Mouse (Mus musculus) bone marrow macrophage, adult 2 months (primary cell): ENCODE data around the gene Ckb.

Source experiments
- CTCF ChIP-seq: IDR thresholded peaks from 2 replicates; pipeline ENCODE4 v1.5.1; 2012; ENCODE audit warnings: low read depth, mild to moderate bottlenecking, low read length, moderate library complexity
- POLR2A ChIP-seq: IDR thresholded peaks from 2 replicates; pipeline ENCODE4 v1.6.1; 2012; ENCODE audit warnings: mild to moderate bottlenecking, low read depth, low read length, borderline replicate concordance

DNA sequence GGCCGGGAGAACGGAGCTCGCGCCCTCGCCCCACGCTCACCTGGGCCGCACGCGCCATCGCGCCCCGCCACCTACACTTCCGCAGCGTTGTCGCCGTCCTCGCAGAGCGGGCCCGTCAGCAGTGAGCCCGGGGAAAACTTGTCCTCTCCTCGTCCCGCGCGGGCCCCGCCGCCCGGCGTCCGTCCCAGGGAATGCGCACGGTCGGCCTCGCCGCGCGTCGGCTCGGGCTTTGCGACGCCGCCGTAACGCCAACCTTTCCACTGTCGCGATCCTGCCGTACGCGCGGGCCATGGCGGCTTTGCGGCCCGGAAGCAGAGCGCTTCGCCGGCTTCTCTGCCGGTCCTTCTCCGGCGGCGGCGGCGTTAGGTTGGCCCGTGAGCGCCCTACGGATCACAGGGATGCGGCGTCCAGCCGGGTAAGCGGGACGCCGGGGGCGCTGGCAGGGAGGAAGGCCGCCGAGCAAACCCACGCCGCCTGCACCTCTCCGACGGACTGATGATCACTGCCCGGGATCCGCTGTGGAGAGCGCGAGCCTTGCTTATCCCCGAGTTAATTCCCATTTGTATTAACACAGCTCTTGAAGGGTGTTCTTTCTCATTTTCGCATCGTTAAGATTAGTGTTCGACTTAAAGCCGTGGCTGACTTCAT, 41.0 kb upstream of the Ckb start, which contains the start of the genes Bag5 and Apopt1:
- TF ChIP-seq POLR2A (no peak), CTCF (no peak)
